Mouse (Mus musculus) embryonic facial prominence, embryonic 11.5 days (tissue): Measurements from ENCODE around the gene C5ar2. TPM values are rescaled to one million over a fixed set of nuclear protein-coding genes. Genes with fewer than 3 reads are reported as not detected.
"Not testable (repeated sequence)": the region's sequence is repeated elsewhere in the genome, so short reads cannot be mapped to it uniquely, and the experiment has no call there.

Source experiments
- ATAC-seq: fragments of 200-750 bp; cut with Nextera tagmentation; replicated peaks from 2 replicates; pipeline ENCODE4 v1.8.0; 2017; ENCODE audit warnings: low read depth; ENCODE audit not compliant: insufficient number of reproducible peaks, low FRiP score, low TSS enrichment
- DNase-seq: peaks from one replicate; pipeline ENCODE4 v3.0.0-alpha.2; 2015; ENCODE audit warnings: low spot score
- H3K27ac ChIP-seq: fragments of 300-500 bp; sonication (generic); replicated peaks from 2 replicates; pipeline ENCODE4 v1.5.1; 2014; ENCODE audit warnings: mild to moderate bottlenecking, low read depth, low read length, control low read depth
- H3K27me3 ChIP-seq: fragments of 300-500 bp; sonication (generic); 2 replicates; pipeline ENCODE4 v1.6.1; 2014; ENCODE audit warnings: mild to moderate bottlenecking, low read length, moderate library complexity, mixed read lengths; ENCODE audit not compliant: control insufficient read depth, insufficient read depth
- H3K36me3 ChIP-seq: fragments of 300-500 bp; sonication (generic); replicated peaks from 2 replicates; pipeline ENCODE4 v1.6.1; 2014; ENCODE audit warnings: low read depth, mild to moderate bottlenecking, low read length, moderate library complexity, mixed read lengths; ENCODE audit not compliant: control insufficient read depth, insufficient read depth
- H3K4me1 ChIP-seq: fragments of 300-500 bp; sonication (generic); 2 replicates; pipeline ENCODE4 v1.6.1; 2014; ENCODE audit warnings: low read length, mixed read lengths; ENCODE audit not compliant: control insufficient read depth, insufficient read depth
- H3K4me2 ChIP-seq: fragments of 300-500 bp; sonication (generic); 2 replicates; pipeline ENCODE4 v1.6.1; 2014; ENCODE audit warnings: low read depth, mild to moderate bottlenecking, control low read depth, low read length, moderate library complexity
- H3K4me3 ChIP-seq: fragments of 300-500 bp; sonication (generic); 2 replicates; pipeline ENCODE4 v1.5.1; 2014; ENCODE audit warnings: low read depth, low read length, control low read depth
- H3K9ac ChIP-seq: fragments of 300-500 bp; sonication (generic); replicated peaks from 2 replicates; pipeline ENCODE4 v1.6.1; 2014; ENCODE audit warnings: mild to moderate bottlenecking, control low read depth, low read length
- H3K9me3 ChIP-seq: fragments of 300-500 bp; sonication (generic); replicated peaks from 2 replicates; pipeline ENCODE4 v1.6.1; 2016; ENCODE audit warnings: mild to moderate bottlenecking, low read length, inconsistent platforms, mixed read lengths; ENCODE audit not compliant: control insufficient read depth
- WGBS: fragments of 180-500 bp; shearing (Covaris S2); extraction: QIAGEN DNeasy Blood & Tissue Kit; methylation state at CpG from one replicate; pipeline ENCODE4 v1.1.7; 2014; 5-methylcytosine and 5-hydroxymethylcytosine counted together
- polyA plus RNA-seq: library from polyadenylated mRNA; unstranded; fragments of >200 nt; fragmentation: Nextera tagmentation; extraction: Ambion mirVana; gene quantifications from 2 replicates; pipeline ENCODE4 v1.2.1, GENCODE M21; 2014

Gene C5ar2
- polyA plus RNA-seq, 1 experiment from 2014 or later: not detected

- DNase-seq, H3K27me3 ChIP-seq, H3K4me3 ChIP-seq, H3K36me3 ChIP-seq, H3K9ac ChIP-seq, H3K27ac ChIP-seq, H3K9me3 ChIP-seq, H3K4me2 ChIP-seq, ATAC-seq, H3K4me1 ChIP-seq: not testable (repeated sequence)
- 86% methylated on average over 7 of the region's 7 CpGs for WGBS
These were observed 22.6 kb upstream of the C5ar2 start for GRCm38 (mm10) chr7:16266593-16266992.

- H3K4me3 ChIP-seq: no peak overlapping the region
- no peaks in the 10 kb centered on the region for H3K9me3 ChIP-seq
- no peak overlapping the region for H3K9ac ChIP-seq
- H3K4me2 ChIP-seq: no peak overlapping the region
- H3K4me1 ChIP-seq: no peaks in the 10 kb centered on the region
- no peaks in the 10 kb centered on the region for H3K36me3 ChIP-seq
- ATAC-seq (no peak), DNase-seq (no peak)
- WGBS: 86% methylated on average over 11 of the region's 11 CpGs
- no peak overlapping the region for H3K27ac ChIP-seq
- no peaks in the 10 kb centered on the region for H3K27me3 ChIP-seq
These were observed 21.9 kb upstream of the C5ar2 start for GRCm38 (mm10) chr7:16265856-16266255.

- Histone ChIP-seq H3K4me1 (no peaks in the 10 kb centered on the region), H3K9me3 (no peaks in the 10 kb centered on the region), H3K27ac (no peak overlapping the region), H3K4me3 (no peak overlapping the region), H3K36me3 (no peaks in the 10 kb centered on the region), H3K27me3 (no peaks in the 10 kb centered on the region), H3K9ac (no peak overlapping the region), H3K4me2 (no peak overlapping the region)
- DNase-seq (no peak), ATAC-seq (no peak)
- 86% methylated on average over 5 of the region's 5 CpGs for WGBS
These were observed 19.9 kb upstream of the C5ar2 start for GRCm38 (mm10) chr7:16263843-16264242.

- no peaks in the 10 kb centered on the region for H3K27me3 ChIP-seq
- H3K4me2 ChIP-seq: no peak overlapping the region
- DNase-seq (peak; percentile 82), ATAC-seq (no peak)
- no peak overlapping the region for H3K27ac ChIP-seq
- H3K4me1 ChIP-seq: no peaks in the 10 kb centered on the region
- WGBS: 27% methylated on average over 8 of the region's 8 CpGs
- H3K4me3 ChIP-seq: no peak overlapping the region
- no peaks in the 10 kb centered on the region for H3K9me3 ChIP-seq
- no peaks in the 10 kb centered on the region for H3K36me3 ChIP-seq
- H3K9ac ChIP-seq: no peak overlapping the region
These were observed 19.2 kb upstream of the C5ar2 start for GRCm38 (mm10) chr7:16263015-16263787.

- DNase-seq (no peak), ATAC-seq (no peak)
- Histone ChIP-seq H3K4me2 (no peak overlapping the region), H3K27me3 (no peaks in the 10 kb centered on the region), H3K9ac (no peak overlapping the region), H3K27ac (no peak overlapping the region), H3K4me1 (no peaks in the 10 kb centered on the region), H3K4me3 (no peak overlapping the region), H3K36me3 (no peaks in the 10 kb centered on the region), H3K9me3 (no peaks in the 10 kb centered on the region)
- 68% methylated on average over 1 of the region's 1 CpGs for WGBS
These were observed 17.1 kb upstream of the C5ar2 start for GRCm38 (mm10) chr7:16261097-16261496.

GRCm38 (mm10) chr7:16259110-16259590 lies 15.2 kb upstream of the C5ar2 start, which contains the start of gene C5ar1:
Gene C5ar1, minus strand, starts transcription at chr7:16259540.
- Histone ChIP-seq H3K27me3 (no peaks in the 10 kb centered on the region), H3K4me3 (no peak within 1 kb of the TSS), H3K9ac (no peak within 1 kb of the TSS), H3K27ac (no peak within 1 kb of the TSS), H3K36me3 (no peaks in the 10 kb centered on the region), H3K9me3 (no peaks in the 10 kb centered on the region), H3K4me2 (no peak within 1 kb of the TSS), H3K4me1 (no peaks in the 10 kb centered on the region)
- no peak for DNase-seq
- 86% methylated on average over 5 of the region's 5 CpGs for WGBS
- no peak for ATAC-seq

- Histone ChIP-seq H3K27me3 (no peaks in the 10 kb centered on the region), H3K9me3 (no peaks in the 10 kb centered on the region), H3K4me3 (no peak overlapping the region), H3K4me2 (no peak overlapping the region), H3K9ac (no peak overlapping the region), H3K36me3 (no peaks in the 10 kb centered on the region), H3K27ac (no peak overlapping the region), H3K4me1 (no peaks in the 10 kb centered on the region)
- DNase-seq (no peak), ATAC-seq (no peak)
- 89% methylated on average over 11 of the region's 11 CpGs for WGBS
These were observed 13.9 kb upstream of the C5ar2 start for GRCm38 (mm10) chr7:16257830-16258229.

GRCm38 (mm10) chr7:16255963-16256362 lies 12.0 kb upstream of the C5ar2 start:
- not testable (repeated sequence) for H3K27ac ChIP-seq, H3K27me3 ChIP-seq, ATAC-seq, DNase-seq, H3K36me3 ChIP-seq, H3K4me2 ChIP-seq, H3K4me1 ChIP-seq, H3K9me3 ChIP-seq, H3K9ac ChIP-seq, H3K4me3 ChIP-seq
- 80% methylated on average over 4 of the region's 4 CpGs for WGBS
